In genomic region chr16:23046319-23046718, GRCm38 (mm10) we compare ENCODE assay signal across 9 mouse cellular contexts. TPM values are rescaled to one million over a fixed set of nuclear protein-coding genes. Genes with fewer than 3 reads are reported as not detected.
A peak's percentile ranks its signal among the peaks of the same experiment; 100 is the strongest.
DNase-seq lines count a peak whose midpoint lies in the region; ATAC-seq and TF ChIP-seq lines count a peak whose summit lies in the region.
"Had no signal": no experiment of that assay in that cellular context is flagged by ENCODE, and none has a peak within 500 bp of the region (broad histone marks: within the 10 kb centered on the region; RNA-seq: fewer than 3 reads in every experiment).

No protein-coding gene starts in this region.

- no peak overlapping the region for H3K4me3 ChIP-seq in intestine, postnatal 0 days (ENCODE audit: low read depth, low read length)
- no peak overlapping the region for H3K4me3 ChIP-seq in intestine, embryonic 15.5 days (replicated peaks)
- no peak overlapping the region for H3K4me3 ChIP-seq in midbrain, embryonic 13.5 days (replicated peaks)

- H3K27ac ChIP-seq in intestine, postnatal 0 days (ENCODE audit: low read depth, low read length): no peak overlapping the region
- H3K27ac ChIP-seq in intestine, embryonic 15.5 days: no peak overlapping the region
- no peak overlapping the region for H3K27ac ChIP-seq in midbrain, embryonic 13.5 days

- DNase-seq in A20 (ENCODE audit: low read depth, low spot score): peak; percentile 38
- DNase-seq in Muller cell, postnatal 12 days (ENCODE audit: inconsistent ontology term): peak; percentile 30
- peak; percentile 14 to 43 for DNase-seq in layer of hippocampus, postnatal 10 days (ENCODE audit: low spot score in 2 of 2)
- DNase-seq in ovary, postnatal 14 days (ENCODE audit: low spot score): no peak
- DNase-seq in spleen, postnatal 4 days (ENCODE audit: low spot score in 2 of 2): no peak
- DNase-seq: thymus, adult 2 months had no signal

- no peaks in the 10 kb centered on the region for H3K36me3 ChIP-seq in intestine, postnatal 0 days (ENCODE audit: control insufficient read depth, insufficient read depth)
- no peaks in the 10 kb centered on the region for H3K36me3 ChIP-seq in intestine, embryonic 15.5 days
- no peaks in the 10 kb centered on the region for H3K36me3 ChIP-seq in midbrain, embryonic 13.5 days

- H3K4me1 ChIP-seq in intestine, postnatal 0 days (replicated peaks; ENCODE audit: control insufficient read depth, insufficient read depth, low read length): no peaks in the 10 kb centered on the region
- H3K4me1 ChIP-seq in intestine, embryonic 15.5 days (replicated peaks): no peaks in the 10 kb centered on the region
- no peaks in the 10 kb centered on the region for H3K4me1 ChIP-seq in midbrain, embryonic 13.5 days (replicated peaks)

- TF ChIP-seq CTCF in intestine, postnatal 0 days (IDR thresholded peaks at IDR 0.05; ENCODE audit: low read depth): peak; percentile 70

- 56% methylated on average over 5 of the region's 5 CpGs for WGBS in intestine, postnatal 0 days
- 63% methylated on average over 5 of the region's 5 CpGs for WGBS in intestine, embryonic 15.5 days
- WGBS in midbrain, embryonic 13.5 days: 68% methylated on average over 5 of the region's 5 CpGs

- no peaks in the 10 kb centered on the region for H3K9me3 ChIP-seq in intestine, postnatal 0 days (ENCODE audit: control insufficient read depth)
- H3K9me3 ChIP-seq in intestine, embryonic 15.5 days: no peaks in the 10 kb centered on the region
- H3K9me3 ChIP-seq in midbrain, embryonic 13.5 days: no peaks in the 10 kb centered on the region

- no peaks in the 10 kb centered on the region for H3K27me3 ChIP-seq in intestine, postnatal 0 days (replicated peaks; ENCODE audit: control insufficient read depth, insufficient read depth, low read length)
- H3K27me3 ChIP-seq in intestine, embryonic 15.5 days (replicated peaks): no peaks in the 10 kb centered on the region
- H3K27me3 ChIP-seq in midbrain, embryonic 13.5 days: no peaks in the 10 kb centered on the region

- H3K9ac ChIP-seq in intestine, postnatal 0 days (ENCODE audit: low read depth, low read length): no peak overlapping the region
- H3K9ac ChIP-seq in intestine, embryonic 15.5 days: no peak overlapping the region
- H3K9ac ChIP-seq in midbrain, embryonic 13.5 days (replicated peaks): no peak overlapping the region

- H3K4me2 ChIP-seq in intestine, postnatal 0 days (replicated peaks; ENCODE audit: low read depth): no peak overlapping the region
- H3K4me2 ChIP-seq in intestine, embryonic 15.5 days (replicated peaks): no peak overlapping the region
- H3K4me2 ChIP-seq in midbrain, embryonic 13.5 days (replicated peaks): no peak overlapping the region

- no peak for ATAC-seq in intestine, postnatal 0 days
- no peak for ATAC-seq in intestine, embryonic 15.5 days
- no peak for ATAC-seq in midbrain, embryonic 13.5 days

RNA-seq across cellular contexts. Expression of gene Kng1, which starts 11.3 kb away (rescaled TPM):
- polyA plus RNA-seq in intestine, postnatal 0 days (2015; fragmentation: Nextera tagmentation; extraction: Ambion mirVana): 1.7 and 2.4 TPM in 2 replicates
- 6.6 and 10.9 TPM in 2 replicates for polyA plus RNA-seq in intestine, embryonic 15.5 days (2015; fragmentation: Nextera tagmentation; extraction: Ambion mirVana)
- not detected for total RNA-seq in layer of hippocampus, postnatal 10 days (2021)
- polyA plus RNA-seq in midbrain, embryonic 13.5 days (2015; fragmentation: Nextera tagmentation; extraction: Ambion mirVana): 0.16 TPM in 1 of 2 replicates, not detected in the other

RNA-seq across cellular contexts. Expression of gene Kng2, which starts 17.0 kb away (rescaled TPM):
- 1.1 and 1.4 TPM in 2 replicates for polyA plus RNA-seq in intestine, postnatal 0 days (2015; fragmentation: Nextera tagmentation; extraction: Ambion mirVana)
- polyA plus RNA-seq in intestine, embryonic 15.5 days (2015; fragmentation: Nextera tagmentation; extraction: Ambion mirVana): 0.69 and 1.1 TPM in 2 replicates
- total RNA-seq in layer of hippocampus, postnatal 10 days (2021): not detected
- polyA plus RNA-seq in midbrain, embryonic 13.5 days (2015; fragmentation: Nextera tagmentation; extraction: Ambion mirVana): not detected in 2 replicates

Comparison
In these comparisons a context has a peak if more than half of its experiments do, and no peak if none do; other contexts are left out.
1. DNase-seq: peak in A20 (single experiment), Muller cell, postnatal 12 days (single experiment) and layer of hippocampus, postnatal 10 days (2 of 2); none in ovary, postnatal 14 days (single experiment) and spleen, postnatal 4 days (0 of 2).